Mouse (Mus musculus) layer of hippocampus, postnatal 36 days (tissue): ENCODE results near the gene Pde8a. TPM values are rescaled to one million over a fixed set of nuclear protein-coding genes. Genes with fewer than 3 reads are reported as not detected.
A peak's percentile ranks its signal among the peaks of the same experiment; 100 is the strongest.
"Not testable (repeated sequence)": the region's sequence is repeated elsewhere in the genome, so short reads cannot be mapped to it uniquely, and the experiment has no call there.

Source experiments
- DNase-seq, 2 experiments: peaks; one replicate each; pipeline ENCODE4 v3.0.0; 2022
- total RNA-seq, 2 experiments: library from RNA; stranded (reverse); gene quantifications; 2 replicates each; pipeline ENCODE4 v1.2.3; 2021

The Pde8a gene
- 1 to 10 TPM; 7.5 to 8.3 TPM for total RNA-seq

GRCm38 (mm10) chr7:81213347-81214152 lies at the start of gene Pde8a:
Gene Pde8a (plus strand): TSS chr7:81213596.
- peak in 1 of 2 experiments; percentile 6 for DNase-seq

DNA sequence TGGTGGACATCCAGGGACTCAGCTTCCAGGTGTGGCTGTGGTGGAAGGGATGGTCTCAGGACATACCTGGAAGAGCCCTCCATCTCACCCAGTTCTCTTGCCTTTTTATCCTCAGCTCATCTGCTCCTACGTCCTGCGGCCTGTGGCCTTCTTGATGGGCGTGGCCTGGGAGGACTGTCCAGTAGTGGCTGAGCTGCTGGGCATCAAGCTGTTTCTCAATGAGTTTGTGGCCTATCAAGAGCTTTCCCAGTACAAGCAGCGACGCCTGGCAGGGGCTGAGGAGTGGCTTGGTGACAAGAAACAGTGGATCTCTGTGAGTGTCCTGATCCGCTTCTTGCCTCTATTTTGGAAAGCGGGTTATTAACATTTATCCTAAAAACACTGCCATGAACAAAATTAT lies 49.0 kb upstream of the Pde8a start:
- no peak for DNase-seq

GRCm38 (mm10) chr7:81167124-81167523 lies 46.3 kb upstream of the Pde8a start:
- DNase-seq: peak in 1 of 2 experiments; percentile 18

GRCm38 (mm10) chr7:81169351-81169750 lies 44.0 kb upstream of the Pde8a start:
- no peak for DNase-seq

DNA sequence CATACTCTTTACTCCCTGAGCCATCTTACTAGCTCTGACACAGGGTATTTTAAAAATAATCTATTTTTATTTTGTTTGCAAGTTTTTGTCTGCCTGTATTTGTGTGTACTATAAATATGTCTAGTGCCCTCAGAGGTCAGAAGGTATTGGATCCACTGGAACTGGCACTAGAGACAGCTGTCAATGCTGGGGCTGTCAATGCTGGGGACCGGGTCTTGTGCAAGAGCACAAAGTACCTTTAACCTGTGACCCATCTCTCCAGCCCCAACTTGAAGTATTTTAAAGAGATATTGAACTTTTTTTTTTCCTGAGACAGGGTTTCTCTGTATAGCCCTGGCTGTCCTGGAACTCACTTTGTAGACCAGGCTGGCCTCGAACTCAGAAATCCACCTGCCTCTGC lies 39.5 kb upstream of the Pde8a start:
- DNase-seq: no peak

DNA sequence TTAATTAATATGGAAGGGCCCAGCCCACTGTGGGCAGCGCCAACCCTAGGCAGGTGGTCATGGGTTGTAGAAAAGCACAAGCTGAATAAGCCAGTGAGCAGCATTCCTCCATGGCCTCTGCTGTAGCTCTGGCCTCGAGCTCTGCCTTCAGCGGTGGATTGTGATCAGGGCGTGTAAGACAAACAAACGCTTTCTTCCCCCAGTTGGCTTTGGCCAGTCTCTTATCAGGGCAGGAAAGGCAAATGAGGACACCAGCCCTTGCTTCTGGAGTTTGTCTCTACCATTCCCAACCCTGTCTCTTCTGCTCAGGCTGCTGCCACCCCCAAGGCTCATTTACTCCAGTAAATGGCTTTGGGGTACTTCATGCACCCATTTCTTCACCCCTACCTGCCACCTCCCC lies 38.7 kb upstream of the Pde8a start:
- DNase-seq: no peak

DNA sequence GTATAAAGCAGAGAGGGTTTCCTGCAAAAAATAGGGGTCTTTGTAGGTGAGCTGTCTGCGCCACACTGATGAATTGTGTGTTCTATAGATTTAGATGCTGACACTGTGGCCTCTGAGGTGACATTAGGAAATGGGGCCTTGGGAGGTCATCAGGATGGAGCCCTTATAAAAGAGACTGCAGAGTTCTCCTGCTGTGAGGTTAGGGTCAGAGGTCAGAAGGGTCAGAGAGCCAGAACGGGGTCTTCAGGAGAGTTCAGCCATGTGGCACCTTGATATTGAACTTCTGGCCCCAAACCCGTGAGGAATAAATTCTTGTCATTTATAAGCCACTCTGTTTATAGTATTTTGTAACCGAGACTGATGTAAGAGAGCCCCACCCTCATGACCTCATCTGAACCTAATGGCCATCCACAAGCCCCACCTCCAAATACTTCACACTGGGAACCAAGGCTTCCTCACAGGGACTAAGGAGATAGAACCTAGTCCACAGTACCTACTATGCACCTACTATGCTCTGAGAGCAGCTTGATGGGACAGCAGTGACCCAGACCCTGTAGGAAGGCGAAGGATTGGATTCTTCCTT lies 37.1 kb upstream of the Pde8a start:
- no peak for DNase-seq

GRCm38 (mm10) chr7:81179494-81179893 lies 33.9 kb upstream of the Pde8a start:
- no peak for DNase-seq

- DNase-seq: no peak
Measured at GRCm38 (mm10) chr7:81182492-81183175, 30.8 kb upstream of the Pde8a start.

DNA sequence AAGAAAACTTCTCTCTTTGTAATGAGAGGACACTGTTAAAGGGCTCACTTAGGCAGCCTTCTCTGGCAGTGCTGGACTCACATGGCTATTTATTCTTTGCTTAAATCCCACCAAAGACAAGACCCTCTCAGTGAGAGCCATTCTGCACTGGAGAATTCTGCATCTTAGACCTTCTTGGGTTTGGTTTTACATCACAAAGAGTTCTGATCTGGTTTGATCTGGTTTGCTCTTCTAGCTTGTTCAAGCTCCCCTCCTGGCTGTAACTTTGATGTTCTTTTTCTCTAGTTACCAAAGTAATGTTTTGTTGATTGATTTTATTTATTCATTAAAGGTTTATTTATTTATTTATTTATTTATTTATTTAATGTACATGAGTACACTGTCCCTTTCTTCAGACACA lies 30.2 kb upstream of the Pde8a start:
- no peak for DNase-seq

DNA sequence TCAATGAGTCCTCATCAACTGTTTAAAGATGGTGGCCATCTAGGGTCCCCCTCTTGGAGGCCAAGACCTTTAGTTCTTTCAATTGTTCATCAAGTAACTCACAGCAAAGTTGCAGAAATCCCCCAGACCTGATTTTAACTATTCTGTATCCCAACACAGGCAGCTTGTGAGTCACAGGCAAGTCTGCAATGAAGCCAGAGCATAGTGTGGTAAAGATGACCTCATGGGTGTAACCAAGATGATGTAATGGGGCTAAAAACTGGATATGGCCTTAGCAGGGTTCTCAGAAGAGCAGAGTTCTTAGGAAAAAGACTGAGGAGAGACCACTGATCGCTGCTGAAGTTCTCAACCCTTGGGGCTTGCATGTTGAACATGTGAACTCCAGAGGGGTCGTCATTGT lies 29.3 kb upstream of the Pde8a start:
- DNase-seq: no peak

- DNase-seq: no peak
Measured at GRCm38 (mm10) chr7:81184651-81185050, 28.7 kb upstream of the Pde8a start.

DNA sequence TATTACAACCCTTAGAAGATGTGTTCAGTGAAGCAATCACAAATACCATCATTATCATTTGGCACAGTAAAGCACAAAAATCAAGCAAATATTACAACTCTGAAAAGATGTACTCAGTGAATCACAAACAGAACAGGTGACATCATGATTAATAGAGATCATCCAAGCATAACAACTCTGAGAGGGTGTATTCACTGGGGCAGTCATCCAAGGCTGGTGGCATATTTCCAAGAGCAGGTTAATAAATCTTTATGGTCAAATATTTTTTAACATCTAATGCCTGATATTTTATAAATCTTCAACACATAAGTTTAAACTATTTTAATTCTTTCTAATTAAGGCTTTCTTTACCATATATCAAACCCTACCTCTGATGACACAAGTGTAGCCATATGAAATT lies 27.4 kb upstream of the Pde8a start:
- DNase-seq: not testable (repeated sequence)

DNA sequence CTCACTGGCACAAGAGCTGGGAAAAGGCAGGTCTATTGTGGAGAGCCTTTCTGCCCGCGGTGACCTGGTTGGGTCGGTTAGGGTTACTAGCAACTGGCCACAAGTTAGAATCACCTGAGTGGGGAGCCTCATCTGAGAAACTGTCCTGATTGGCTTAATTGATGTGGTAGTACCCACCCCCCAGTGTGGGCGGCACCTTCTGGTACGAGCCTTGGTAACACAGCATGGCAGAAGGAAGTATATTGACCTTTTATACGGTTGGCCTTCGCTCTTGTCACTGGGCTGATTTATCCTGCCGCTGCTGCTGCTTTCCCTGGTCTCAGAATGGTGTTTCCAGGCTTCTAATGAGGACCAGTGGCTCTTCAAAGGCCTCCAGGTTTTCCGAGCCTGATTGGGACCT lies 24.2 kb upstream of the Pde8a start:
- DNase-seq: no peak

DNA sequence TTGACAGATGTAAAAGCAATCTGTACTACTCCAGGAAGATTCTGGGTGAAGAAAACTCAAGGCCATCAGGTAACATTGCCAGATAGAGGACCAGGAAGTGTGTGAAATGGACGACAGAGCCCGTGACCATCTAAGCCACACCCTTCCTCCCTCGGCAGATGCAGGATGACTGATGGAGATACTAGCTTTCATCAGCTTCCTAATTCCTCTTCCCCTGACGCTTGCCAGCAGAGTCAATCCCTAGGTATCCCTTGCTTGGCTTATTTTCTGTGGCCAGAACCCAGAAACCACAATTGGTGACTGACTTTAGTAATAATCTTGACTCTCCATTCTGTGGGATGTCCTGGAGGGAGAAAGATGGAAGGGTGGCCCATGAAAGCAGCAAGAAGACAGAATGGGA lies 17.9 kb upstream of the Pde8a start:
- no peak for DNase-seq

- no peak for DNase-seq
Measured at GRCm38 (mm10) chr7:81196796-81197195, 16.6 kb upstream of the Pde8a start.

DNA sequence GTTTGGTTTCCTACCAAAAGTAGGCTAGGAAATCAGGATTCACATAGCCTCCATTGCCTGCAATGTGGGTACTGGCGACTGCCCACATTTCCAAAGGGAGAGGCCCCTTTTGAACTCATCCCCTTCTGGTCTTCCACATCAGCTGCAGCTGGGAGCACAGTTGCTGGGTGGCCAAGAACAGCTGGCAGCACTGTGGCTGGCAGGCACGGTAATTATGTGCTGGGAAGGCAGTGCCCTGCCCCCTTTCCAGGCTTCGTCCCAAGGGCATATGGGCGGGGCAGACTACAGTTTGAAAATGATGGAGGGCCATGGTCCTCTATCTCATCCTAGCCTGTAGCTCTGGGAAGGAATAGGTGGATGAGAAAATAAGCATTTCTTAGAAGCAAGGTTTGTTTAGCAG lies 14.9 kb upstream of the Pde8a start:
- peak in 1 of 2 experiments; percentile 10 for DNase-seq

- DNase-seq: no peak
Measured at GRCm38 (mm10) chr7:81199109-81199508, 14.3 kb upstream of the Pde8a start.

DNA sequence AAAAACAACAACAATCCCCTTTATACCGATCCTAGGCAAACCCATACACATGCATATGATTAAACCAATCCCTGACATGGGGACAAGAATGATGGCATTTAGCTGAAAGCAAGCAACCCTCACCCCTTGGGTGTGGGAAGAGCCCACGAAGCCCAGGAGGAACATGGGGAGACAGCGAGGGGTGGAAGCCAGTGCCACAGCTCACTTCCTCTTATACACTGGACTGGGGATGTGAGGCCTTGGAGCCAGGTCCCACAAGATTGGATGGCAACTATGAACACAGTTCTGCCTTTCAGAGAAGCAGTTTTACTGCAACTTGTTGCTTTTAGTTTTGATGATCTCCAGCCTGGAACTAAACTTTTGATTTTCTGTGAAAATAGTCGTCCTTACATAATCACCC lies 13.6 kb upstream of the Pde8a start:
- no peak for DNase-seq

GRCm38 (mm10) chr7:81202389-81202788 lies 11.0 kb upstream of the Pde8a start:
- DNase-seq: no peak

GRCm38 (mm10) chr7:81203576-81203975 lies 9.8 kb upstream of the Pde8a start:
- not testable (repeated sequence) for DNase-seq

DNA sequence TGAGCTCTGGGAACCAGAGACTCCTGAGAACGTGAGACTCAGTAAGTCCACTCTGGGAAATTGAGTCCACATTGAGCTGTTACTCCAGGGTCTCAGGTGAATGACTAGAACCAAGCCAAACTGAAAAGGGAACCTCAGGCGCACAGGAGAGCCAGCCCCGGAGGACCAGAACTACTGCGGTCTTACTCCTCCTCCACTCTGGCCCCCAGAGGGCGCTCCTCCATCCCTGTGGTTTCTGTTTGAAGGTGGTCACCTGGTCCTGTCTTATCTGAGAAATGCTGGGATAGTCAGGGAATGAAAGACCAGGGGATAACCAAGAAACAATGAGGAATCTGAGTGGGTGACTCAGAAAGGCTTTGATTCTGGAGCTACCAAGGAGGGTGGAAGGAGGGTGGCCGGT lies 4.5 kb upstream of the Pde8a start:
- DNase-seq: peak; percentile 26 to 54

GRCm38 (mm10) chr7:81209979-81210685 lies 3.3 kb upstream of the Pde8a start:
- DNase-seq: no peak
